Mouse (Mus musculus) brain, embryonic 14.5 days (tissue): Measurements from ENCODE around the gene Ubr1. TPM values are rescaled to one million over a fixed set of nuclear protein-coding genes. Genes with fewer than 3 reads are reported as not detected.
A peak's percentile ranks its signal among the peaks of the same experiment; 100 is the strongest.
"Not testable (repeated sequence)": the region's sequence is repeated elsewhere in the genome, so short reads cannot be mapped to it uniquely, and the experiment has no call there.

ENCODE experiments used
- DNase-seq: peaks from one replicate; pipeline ENCODE4 v3.0.0-alpha.2; 2011; ENCODE audit warnings: low read depth
- CTCF ChIP-seq: fragments of 200-500 bp; IDR thresholded peaks from 2 replicates; pipeline ENCODE4 v1.5.1; 2012; ENCODE audit warnings: inconsistent platforms, mild to moderate bottlenecking, moderate library complexity, borderline replicate concordance; ENCODE audit not compliant: insufficient read depth, insufficient read length; ENCODE audit errors: extremely low read depth
- POLR2A ChIP-seq: fragments of 200-500 bp; IDR thresholded peaks from 2 replicates; pipeline ENCODE4 v1.6.1; 2012; ENCODE audit warnings: mild to moderate bottlenecking, inconsistent platforms, borderline replicate concordance; ENCODE audit not compliant: poor library complexity, insufficient read depth, insufficient read length, severe bottlenecking; ENCODE audit errors: extremely low read depth
- polyA plus RNA-seq: library from polyadenylated mRNA; depleted of rRNA; stranded (reverse); fragments of >200 nt; gene quantifications from 2 replicates; pipeline ENCODE4 v1.2.3, GENCODE M21; 2012

Gene Ubr1
- polyA plus RNA-seq, 1 experiment: 31.0 TPM

DNA sequence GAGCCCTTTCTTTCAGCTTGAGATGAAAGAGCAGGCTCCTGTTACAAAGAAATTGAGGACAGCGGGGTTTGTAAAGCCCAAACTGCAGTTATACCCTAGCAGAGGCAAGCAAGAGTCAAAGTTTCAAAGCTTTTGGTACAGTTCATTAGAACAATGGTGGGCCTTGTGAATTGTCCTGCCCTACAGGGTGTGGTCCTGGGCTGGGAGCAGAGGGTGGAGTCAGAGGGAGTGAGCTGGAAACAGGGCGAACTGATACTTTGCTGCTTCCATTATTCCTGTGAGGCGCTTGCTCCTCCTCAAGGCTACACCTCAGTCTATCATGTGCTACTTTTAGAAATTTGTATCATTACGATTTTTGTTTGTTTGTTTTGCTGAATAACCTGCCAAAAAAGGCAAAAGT, 20.7 kb upstream of the Ubr1 start:
- TF ChIP-seq CTCF (no peak), POLR2A (no peak)
- no peak for DNase-seq

DNA sequence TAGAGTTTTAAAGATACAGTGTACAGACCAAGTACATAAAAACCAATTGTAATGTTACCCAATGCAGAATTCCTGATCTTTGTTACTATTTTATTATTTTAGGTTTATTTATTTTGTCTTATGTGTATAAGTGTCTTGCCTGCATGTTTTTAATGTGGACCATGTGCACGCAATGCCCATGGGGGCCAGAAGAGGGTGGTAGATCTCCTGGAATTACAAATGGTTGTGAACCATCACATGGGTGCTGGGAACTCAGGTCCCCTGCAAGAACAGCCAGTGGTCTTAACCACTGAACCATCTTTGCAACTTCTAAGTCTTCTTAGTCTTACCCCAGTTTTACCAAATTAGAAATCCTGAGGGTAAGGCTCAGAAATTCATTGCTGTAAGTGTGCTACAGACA, 14.7 kb upstream of the Ubr1 start:
- TF ChIP-seq POLR2A: no peak
- TF ChIP-seq CTCF: no peak
- DNase-seq: no peak

- peak; percentile 11 for DNase-seq
- TF ChIP-seq CTCF: no peak
Observed at GRCm38 (mm10) chr2:120983611-120984010, 13.1 kb upstream of the Ubr1 start.

DNA sequence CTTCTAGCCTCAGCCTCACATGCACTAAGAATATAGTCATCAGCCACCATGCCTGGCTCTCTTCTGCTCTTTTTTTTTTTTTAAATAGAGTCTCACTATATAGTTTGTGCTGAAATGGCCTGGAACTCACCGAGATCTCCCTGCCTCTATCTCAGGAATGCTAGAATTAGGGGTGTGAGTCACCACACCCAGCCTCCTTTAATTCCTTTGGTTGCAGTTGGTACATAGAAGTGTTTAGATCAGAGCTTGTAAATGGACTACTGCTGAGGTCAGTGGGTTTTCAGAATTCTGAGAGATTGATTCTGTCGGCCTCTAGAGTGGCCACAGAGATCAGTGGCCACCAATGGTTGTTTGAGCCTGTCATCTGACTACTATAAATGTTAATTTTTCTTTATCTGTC, 10.3 kb upstream of the Ubr1 start:
- no peak for DNase-seq
- TF ChIP-seq POLR2A (no peak), CTCF (no peak)

DNA sequence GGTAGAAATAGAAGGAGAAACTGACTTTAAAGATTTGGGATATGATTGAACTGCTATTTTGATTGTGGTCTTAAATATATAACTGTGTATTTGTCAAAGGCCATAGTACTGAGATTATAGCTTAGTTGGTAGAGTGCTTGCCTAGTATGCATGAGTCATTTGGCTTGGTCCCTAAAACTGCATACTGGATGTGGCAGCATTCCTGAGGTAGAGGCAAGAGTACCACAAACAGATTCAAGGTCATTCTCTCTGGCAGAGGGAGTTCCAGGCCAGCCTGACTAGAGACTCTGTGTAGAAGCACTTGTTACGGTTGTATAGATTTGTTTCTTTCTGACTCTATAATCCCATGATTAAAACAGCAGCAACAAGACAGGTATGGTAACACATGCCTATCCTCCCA, 9.3 kb upstream of the Ubr1 start:
- no peak for DNase-seq
- TF ChIP-seq CTCF (no peak), POLR2A (no peak)

DNA sequence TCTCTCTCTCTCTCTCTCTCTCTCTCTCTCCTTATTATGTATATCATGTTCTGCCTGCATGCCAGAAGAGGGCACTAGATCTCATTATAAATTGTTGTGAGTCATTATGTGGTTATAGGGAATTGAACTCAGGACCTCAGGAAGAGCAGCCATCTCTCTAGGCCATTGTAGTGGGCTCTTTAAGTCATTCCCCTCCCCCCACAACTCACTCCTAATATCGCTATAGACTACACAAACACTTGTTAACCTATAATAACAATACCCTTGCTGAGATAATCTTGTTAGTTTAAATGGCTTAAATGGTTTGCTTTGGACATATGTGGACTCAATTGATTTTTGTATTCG, 8.2 kb upstream of the Ubr1 start:
- peak; percentile 41 for DNase-seq

DNA sequence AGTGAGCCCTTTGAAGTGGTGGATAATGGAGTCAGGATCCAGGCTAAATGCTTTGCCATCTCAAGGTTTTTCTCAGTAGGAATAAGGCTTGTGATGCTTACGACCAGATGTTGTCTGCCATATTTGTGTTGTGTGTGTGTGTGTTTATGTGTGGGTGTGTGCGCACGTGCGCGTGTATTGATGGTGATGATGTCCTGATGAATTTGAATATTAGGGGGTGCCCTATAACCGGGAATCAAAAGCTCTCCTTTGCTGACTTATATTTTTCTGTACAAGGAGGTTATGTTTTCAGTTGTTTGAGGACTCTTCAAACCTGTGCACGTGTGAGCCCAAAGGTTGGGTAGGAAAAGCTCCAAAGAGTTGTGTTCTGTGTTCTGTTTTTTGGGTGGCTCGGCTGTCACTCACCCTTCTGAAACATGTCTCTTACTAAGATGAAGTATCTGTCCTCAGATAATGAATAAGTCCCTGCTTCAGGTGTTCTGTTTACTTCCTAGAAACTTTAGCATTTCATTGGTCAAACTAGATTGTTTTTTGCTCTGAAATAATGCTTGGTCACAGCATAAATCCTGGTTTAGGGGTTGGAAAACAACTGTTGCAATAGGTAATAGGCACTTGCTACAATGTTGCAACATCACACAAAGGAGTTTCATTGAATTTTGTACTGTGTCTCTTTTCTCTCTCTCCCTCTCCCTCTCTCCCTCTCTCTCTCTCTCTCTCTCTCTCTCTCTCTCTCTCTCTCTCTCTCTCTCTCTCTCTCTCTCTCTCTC, 7.6 kb upstream of the Ubr1 start:
- no peak for DNase-seq
- TF ChIP-seq POLR2A (no peak), CTCF (no peak)

More for the DNA sequence above, 8.2 kb upstream of the Ubr1 start:
- TF ChIP-seq POLR2A (no peak), CTCF (no peak)

DNA sequence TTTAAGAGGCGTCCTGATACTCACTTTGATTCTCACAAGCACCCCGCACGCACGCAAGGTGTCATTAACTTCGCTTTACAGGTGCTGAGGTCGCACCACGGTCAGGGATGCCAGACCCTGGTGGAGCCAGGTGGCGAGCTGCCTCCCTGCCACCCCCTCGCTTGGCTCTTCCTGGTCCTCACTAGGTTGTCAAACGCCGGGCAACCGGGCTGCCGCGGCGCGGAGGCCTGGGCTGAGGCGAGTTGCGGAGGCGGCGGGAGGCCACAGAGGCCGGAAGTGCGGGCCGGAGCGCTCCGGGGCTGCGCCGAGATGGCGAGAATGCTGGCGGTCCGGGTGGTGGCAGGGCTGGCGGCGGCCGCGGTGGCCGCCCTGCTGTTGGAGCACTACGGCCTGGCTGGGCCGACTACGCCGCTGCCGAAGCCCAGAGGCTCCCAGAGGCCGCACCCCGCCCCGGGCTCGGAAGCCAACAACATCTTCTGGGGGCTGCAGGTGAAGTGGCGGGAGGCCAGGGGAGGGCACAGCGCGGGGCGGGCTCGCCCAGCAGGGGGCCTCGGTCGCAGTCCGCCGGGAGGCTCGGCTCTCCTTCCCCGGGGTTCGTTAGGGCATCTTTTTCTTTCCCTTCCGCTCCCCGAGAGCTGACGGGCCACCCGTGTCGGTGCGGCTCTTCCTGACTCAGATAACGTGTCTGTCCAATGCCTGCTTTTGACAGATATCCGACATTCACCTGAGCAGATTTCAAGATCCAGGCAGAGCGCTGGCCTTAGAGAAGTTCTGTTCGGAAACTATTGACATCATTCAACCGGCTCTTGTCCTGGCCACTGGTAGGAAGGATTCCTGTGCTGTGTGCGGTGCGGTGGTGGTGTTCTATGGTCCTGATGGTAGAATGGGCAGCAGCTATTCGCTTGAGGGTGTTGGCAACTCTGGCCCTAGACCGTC, 6.7 kb upstream of the Ubr1 start, which contains the start of gene Tmem62:
Tmem62 (plus strand) TSS at position 28 of the 936 bp plus-strand sequence.
- DNase-seq: peak; percentile 61

DNA sequence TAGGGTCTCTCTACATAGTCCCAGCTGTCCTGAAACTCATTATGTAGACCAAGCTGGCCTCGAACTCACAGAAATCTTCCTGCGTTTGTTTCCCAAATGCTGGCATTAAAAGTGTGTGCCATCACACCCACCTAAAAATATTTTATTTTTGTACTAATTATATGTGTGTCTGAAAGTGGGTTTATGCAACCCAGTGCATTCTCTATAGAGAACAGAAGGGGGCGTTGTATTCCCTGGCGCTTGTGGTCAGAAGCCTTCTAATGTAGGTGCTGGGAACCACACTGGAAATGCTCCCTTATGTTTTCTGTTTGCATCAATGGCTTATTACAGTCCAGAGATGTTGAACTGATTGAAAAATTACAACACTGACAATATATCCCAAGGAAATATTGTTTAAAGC, 5.8 kb upstream of the Ubr1 start:
- no peak for TF ChIP-seq POLR2A
- no peak; the same call in 1 of the 2 replicates for TF ChIP-seq CTCF
- peak; percentile 35 for DNase-seq

More for the DNA sequence above, 6.7 kb upstream of the Ubr1 start, which contains the start of gene Tmem62:
- TF ChIP-seq CTCF (no peak), POLR2A (peak; percentile 33; the same call in 1 of the 2 replicates)

GRCm38 (mm10) chr2:120972964-120973363, 2.4 kb upstream of the Ubr1 start:
- TF ChIP-seq CTCF (no peak), POLR2A (no peak)
- peak; percentile 7 for DNase-seq

DNA sequence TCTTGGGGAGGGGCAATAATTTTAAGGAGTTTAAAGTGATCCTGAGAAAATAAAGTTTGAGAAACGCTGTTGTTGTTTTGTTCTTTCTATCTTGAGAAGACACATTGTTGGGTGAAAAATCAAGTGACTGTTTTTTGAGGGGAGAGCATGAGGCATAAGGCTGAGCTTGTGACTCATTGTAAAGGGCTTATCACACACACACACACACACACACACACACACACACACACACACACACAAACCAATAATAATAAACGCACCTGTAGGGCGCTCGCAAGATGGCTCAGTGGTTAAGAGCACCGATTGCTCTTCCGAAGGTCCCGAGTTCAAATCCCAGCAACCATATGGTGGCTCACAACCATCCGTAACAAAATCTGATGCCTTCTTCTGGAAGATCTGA, 1.7 kb upstream of the Ubr1 start:
- DNase-seq: not testable (repeated sequence)

DNA sequence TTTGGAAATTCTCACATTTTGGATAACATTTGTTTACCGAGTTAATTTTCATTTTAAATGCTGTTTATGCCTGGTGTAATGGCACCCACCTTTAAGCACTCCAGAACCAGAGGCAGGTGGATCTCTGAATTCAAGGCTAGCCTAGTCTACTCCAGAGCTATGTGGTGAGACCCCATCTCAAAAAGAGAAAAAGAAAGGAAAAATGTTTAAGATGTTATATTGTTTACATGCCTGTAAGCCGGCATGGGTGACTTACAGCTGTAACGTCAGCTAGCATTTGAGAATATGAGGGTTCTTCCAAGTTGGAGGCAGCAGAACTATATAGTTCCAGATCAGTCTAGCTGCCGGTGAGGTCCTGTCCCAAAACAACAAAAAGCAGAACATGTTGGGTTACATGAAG, 1.3 kb upstream of the Ubr1 start:
- no peak for DNase-seq
- TF ChIP-seq POLR2A (no peak), CTCF (no peak)
